Mouse (Mus musculus): Measurements from ENCODE around the gene Kbtbd3.

GRCm38 (mm10) chr9:4260746-4261090 lies 48.9 kb upstream of the Kbtbd3 start:
- no peak for TF ChIP-seq TCF12 (IDR thresholded peaks at IDR 0.05; ENCODE audit: low read depth, low read length)
- no peak for TF ChIP-seq HCFC1 (IDR thresholded peaks at IDR 0.05; ENCODE audit: low read depth, low read length)
- TF ChIP-seq TAL1 (IDR thresholded peaks at IDR 0.05; ENCODE audit: low read length), result no peak
- no peak for TF ChIP-seq CTCF (IDR thresholded peaks at IDR 0.05 in 2 of 3, conservative IDR thresholded peaks at IDR 0.05 in 1 of 3; ENCODE audit: control insufficient read depth in 1 of 3, insufficient read depth in 1 of 3, low read depth in 2 of 3, low read length in 3 of 3, poor library complexity in 1 of 3, severe bottlenecking in 1 of 3)
- TF ChIP-seq POLR2A (IDR thresholded peaks at IDR 0.05; ENCODE audit: control insufficient read depth in 1 of 2, insufficient read depth in 1 of 2, low read depth in 1 of 2, low read length in 2 of 2, poor library complexity in 1 of 2), result no peak
- TF ChIP-seq POLR2AphosphoS5 (IDR thresholded peaks at IDR 0.05; ENCODE audit: borderline replicate concordance, low read depth, low read length), result no peak
- TF ChIP-seq ETS1 (IDR thresholded peaks at IDR 0.05; ENCODE audit: low read depth, low read length), result no peak
- TF ChIP-seq USF1 (IDR thresholded peaks at IDR 0.05; ENCODE audit: low read depth, low read length), result no peak
- TF ChIP-seq GATA1 (IDR thresholded peaks at IDR 0.05; ENCODE audit: low read depth, low read length), result no peak
- TF ChIP-seq CHD2 (IDR thresholded peaks at IDR 0.05; ENCODE audit: low read length), result no peak
